Mouse (Mus musculus): ENCODE results near the gene Rpap1. TPM values are rescaled to one million over a fixed set of nuclear protein-coding genes. Genes with fewer than 3 reads are reported as not detected.

The Rpap1 gene
- 28.2 and 31.3 TPM in 2 replicates for polyA plus RNA-seq (2015; fragmentation: Nextera tagmentation; extraction: Ambion mirVana)

DNA sequence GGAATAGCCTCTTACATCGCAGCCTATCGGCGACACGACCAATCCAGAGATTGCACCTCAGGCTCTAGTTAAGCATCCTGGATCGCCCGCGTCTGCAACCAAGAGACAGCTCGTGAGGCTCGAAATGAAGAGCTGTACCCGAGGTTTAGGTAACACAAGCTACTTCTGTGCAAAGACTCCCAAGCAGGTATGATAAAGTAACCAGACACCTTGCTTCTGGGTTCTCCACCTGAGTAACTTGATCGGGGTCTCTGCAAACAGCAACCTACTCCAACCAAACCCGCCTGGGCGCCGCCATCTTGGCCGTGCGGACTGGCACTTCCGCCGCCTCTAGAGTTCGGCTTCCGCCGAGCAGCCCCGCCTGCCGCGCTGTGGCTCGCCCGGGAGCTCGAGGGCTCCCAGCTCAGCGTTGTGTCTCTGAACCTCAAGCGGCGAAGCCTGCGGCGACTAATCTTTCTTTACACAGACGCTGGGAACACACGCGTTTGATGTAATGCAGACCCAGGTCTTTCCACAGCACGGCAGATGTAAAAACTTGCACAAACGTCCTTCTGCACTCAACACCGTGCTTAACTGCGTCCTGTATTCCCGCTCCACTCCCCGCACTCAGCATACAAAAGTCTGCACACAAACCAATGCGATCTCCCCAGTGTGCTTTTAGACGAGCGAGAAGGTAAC is at the start of gene Rpap1:
Gene Rpap1 (minus strand): TSS at position 332 of the 678 bp plus-strand sequence.
- Histone ChIP-seq H3K9ac (ENCODE audit: low read length) (peak within 1 kb of the TSS; percentile 71), H3K4me3 (ENCODE audit: low read length) (peak within 1 kb of the TSS; percentile 74), H3K36me3 (ENCODE audit: control insufficient read depth, insufficient read depth, low read length) (peaks cover 2% of the 10 kb centered on the region; the same call in 1 of the 2 replicates), H3K4me1 (replicated peaks; ENCODE audit: control insufficient read depth, insufficient read depth, low read length) (0 out of 2 replicates have a peak, but pooled peaks cover 4% of the 10 kb centered on the region), H3K27ac (ENCODE audit: low read length) (peak within 1 kb of the TSS; percentile 53), H3K4me2 (ENCODE audit: low read depth, low read length) (peak within 1 kb of the TSS; percentile 63), H3K9me3 (ENCODE audit: control insufficient read depth, low read length) (no peaks in the 10 kb centered on the region), H3K27me3 (ENCODE audit: control insufficient read depth, insufficient read depth, low read depth, low read length) (no peaks in the 10 kb centered on the region)
- peak; percentile 98 for ATAC-seq (ENCODE audit: low read depth)
- WGBS, result under 1% methylated on average over 44 of the region's 44 CpGs

DNA sequence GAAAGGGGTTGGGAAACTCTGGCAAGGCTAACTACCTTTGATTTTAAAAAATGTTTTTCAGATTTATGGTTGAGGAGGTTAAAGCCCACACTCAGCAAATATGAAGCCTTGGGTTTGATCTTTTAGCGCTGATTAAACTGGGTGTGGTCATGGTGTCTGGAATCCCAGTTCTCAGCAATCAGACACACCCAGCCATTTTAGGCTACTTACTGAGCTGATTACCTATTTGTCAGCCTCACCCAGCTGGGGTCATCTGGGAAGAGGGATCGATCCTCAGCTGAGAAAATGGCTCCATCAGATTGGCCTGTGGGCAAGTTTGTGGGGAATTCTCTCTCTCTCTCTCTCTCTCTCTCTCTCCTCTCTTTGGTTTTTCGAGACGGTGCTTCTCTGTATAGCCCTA is 46.9 kb upstream of the Rpap1 start:
- 87% methylated on average over 4 of the region's 4 CpGs for WGBS
- H3K4me2 ChIP-seq (ENCODE audit: low read depth, low read length), result no peak overlapping the region
- no peak overlapping the region for H3K4me3 ChIP-seq (ENCODE audit: low read length)
- no peak overlapping the region for H3K27ac ChIP-seq (ENCODE audit: low read length)
- no peaks in the 10 kb centered on the region for H3K36me3 ChIP-seq (ENCODE audit: control insufficient read depth, insufficient read depth, low read length)
- H3K27me3 ChIP-seq (ENCODE audit: control insufficient read depth, insufficient read depth, low read depth, low read length), result no peaks in the 10 kb centered on the region
- H3K9ac ChIP-seq (ENCODE audit: low read length), result no peak overlapping the region
- no peak for ATAC-seq (ENCODE audit: low read depth)
- H3K4me1 ChIP-seq (replicated peaks; ENCODE audit: control insufficient read depth, insufficient read depth, low read length), result no peaks in the 10 kb centered on the region
- H3K9me3 ChIP-seq (ENCODE audit: control insufficient read depth, low read length), result no peaks in the 10 kb centered on the region

DNA sequence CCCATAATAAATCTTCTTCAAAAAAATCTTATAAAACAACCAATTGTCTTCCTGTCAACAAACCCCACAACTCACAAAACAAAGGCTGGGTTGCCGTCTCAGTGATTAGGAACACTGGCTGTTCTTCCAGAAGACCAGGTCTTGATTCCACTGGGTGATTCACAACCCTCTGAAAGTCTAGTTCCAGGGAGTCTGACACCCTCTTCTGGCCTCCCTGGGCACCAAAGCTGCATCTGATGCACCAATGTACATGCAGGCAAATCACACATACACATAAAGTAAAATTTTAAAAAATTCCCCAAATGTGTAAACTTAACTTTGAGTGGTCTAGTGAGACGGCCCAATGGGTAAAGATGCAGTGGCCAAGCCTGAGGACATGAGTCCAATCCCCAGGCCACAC is 43.2 kb upstream of the Rpap1 start:
- ATAC-seq (ENCODE audit: low read depth), result no peak
- Histone ChIP-seq H3K36me3 (ENCODE audit: control insufficient read depth, insufficient read depth, low read length) (no peaks in the 10 kb centered on the region), H3K4me1 (replicated peaks; ENCODE audit: control insufficient read depth, insufficient read depth, low read length) (no peaks in the 10 kb centered on the region), H3K27ac (ENCODE audit: low read length) (no peak overlapping the region), H3K9ac (ENCODE audit: low read length) (no peak overlapping the region), H3K4me2 (ENCODE audit: low read depth, low read length) (no peak overlapping the region), H3K4me3 (ENCODE audit: low read length) (no peak overlapping the region), H3K27me3 (ENCODE audit: control insufficient read depth, insufficient read depth, low read depth, low read length) (no peaks in the 10 kb centered on the region), H3K9me3 (ENCODE audit: control insufficient read depth, low read length) (no peaks in the 10 kb centered on the region)
- 63% methylated on average over 2 of the region's 2 CpGs for WGBS

DNA sequence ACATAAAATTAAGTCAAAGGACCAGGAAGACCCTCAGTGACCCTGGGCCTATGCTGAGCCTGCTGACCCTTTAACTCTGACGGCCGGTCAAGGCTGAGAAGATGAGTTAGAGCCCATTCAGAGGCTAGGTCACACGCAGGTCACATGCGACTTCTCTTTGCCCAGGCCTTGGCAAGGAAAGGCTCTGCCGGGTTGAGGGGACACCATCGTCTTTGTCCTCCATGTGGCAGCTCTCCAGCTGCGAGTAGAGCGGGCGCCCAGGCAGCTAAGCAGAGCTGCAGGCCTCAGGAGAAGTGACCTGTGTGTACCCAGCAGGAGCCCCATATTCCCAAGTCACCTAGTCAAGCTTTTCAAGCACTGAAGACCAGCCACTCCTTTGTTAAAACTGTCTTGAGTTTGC is 33.8 kb upstream of the Rpap1 start:
- WGBS, result 80% methylated on average over 9 of the region's 9 CpGs

DNA sequence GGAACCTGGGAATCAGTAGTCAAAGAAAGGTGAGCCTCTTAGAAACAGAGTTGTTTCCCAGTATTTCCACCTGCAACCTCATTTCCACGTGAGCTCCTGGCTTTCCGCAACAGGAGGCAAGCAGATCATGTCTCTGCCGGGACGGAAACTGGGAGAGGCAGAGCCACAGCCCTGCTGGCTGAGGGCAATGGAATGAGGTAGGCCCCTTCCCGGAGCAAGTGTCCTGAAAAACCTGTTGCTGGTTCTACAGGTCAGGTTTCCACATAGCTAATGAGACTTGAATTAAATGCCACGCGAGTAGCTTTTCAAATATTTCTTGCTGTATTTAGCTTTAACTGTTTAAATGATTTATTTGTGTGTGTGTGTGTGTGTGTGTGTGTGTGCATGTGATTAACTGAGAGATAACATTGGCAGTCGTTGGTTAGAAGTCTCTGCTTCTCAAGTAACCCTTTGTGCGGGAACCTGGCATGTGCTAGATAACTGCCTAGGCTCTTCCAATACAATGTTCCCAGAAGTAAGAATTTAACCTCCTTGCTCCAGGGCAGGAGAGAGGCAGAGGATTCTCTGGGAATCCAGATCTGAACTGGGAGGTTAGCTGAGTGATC is 31.4 kb upstream of the Rpap1 start:
- peak; percentile 70 for ATAC-seq (ENCODE audit: low read depth)

More for the DNA sequence above, 33.8 kb upstream of the Rpap1 start:
- H3K9ac ChIP-seq (ENCODE audit: low read length), result no peak overlapping the region
- ATAC-seq (ENCODE audit: low read depth), result no peak
- H3K4me2 ChIP-seq (ENCODE audit: low read depth, low read length), result no peak overlapping the region
- no peaks in the 10 kb centered on the region for H3K27me3 ChIP-seq (ENCODE audit: control insufficient read depth, insufficient read depth, low read depth, low read length)
- no peak overlapping the region for H3K4me3 ChIP-seq (ENCODE audit: low read length)
- H3K9me3 ChIP-seq (ENCODE audit: control insufficient read depth, low read length), result no peaks in the 10 kb centered on the region
- 0 out of 2 replicates have a peak, but pooled peaks cover 2% of the 10 kb centered on the region for H3K4me1 ChIP-seq (replicated peaks; ENCODE audit: control insufficient read depth, insufficient read depth, low read length)
- H3K27ac ChIP-seq (ENCODE audit: low read length), result no peak overlapping the region
- H3K36me3 ChIP-seq (ENCODE audit: control insufficient read depth, insufficient read depth, low read length), result peaks cover 1% of the 10 kb centered on the region; the same call in 1 of the 2 replicates

DNA sequence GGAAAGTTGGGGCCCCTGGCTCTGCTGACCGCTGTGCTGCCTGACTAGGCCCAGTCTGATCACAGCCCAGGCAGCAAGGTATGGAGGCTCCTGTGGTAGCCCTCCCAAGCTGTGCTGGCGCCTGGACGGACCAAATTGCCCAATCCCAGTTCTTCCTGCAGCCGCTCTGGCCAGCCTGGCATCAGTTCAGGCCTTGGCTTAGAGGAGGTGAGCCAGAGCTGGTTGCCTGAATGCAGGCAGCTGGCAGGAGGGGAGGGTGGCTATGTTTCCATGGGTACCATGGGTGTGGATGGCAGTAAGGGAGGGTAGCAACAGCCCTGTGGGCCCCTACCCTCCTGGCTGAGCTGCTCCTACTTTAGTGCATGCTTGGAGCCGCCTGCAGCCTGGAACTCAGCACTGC is 29.7 kb upstream of the Rpap1 start:
- Histone ChIP-seq H3K9me3 (ENCODE audit: control insufficient read depth, low read length) (no peaks in the 10 kb centered on the region), H3K9ac (ENCODE audit: low read length) (no peak overlapping the region), H3K27ac (ENCODE audit: low read length) (no peak overlapping the region), H3K4me3 (ENCODE audit: low read length) (no peak overlapping the region), H3K36me3 (ENCODE audit: control insufficient read depth, insufficient read depth, low read length) (peaks cover 2% of the 10 kb centered on the region), H3K27me3 (ENCODE audit: control insufficient read depth, insufficient read depth, low read depth, low read length) (no peaks in the 10 kb centered on the region), H3K4me2 (ENCODE audit: low read depth, low read length) (no peak overlapping the region), H3K4me1 (replicated peaks; ENCODE audit: control insufficient read depth, insufficient read depth, low read length) (0 out of 2 replicates have a peak, but pooled peaks cover 2% of the 10 kb centered on the region)
- whole genome bisulfite sequencing, result 78% methylated on average over 5 of the region's 5 CpGs
- no peak for ATAC-seq (ENCODE audit: low read depth)

More for the DNA sequence above, 31.4 kb upstream of the Rpap1 start:
- H3K4me1 ChIP-seq (replicated peaks; ENCODE audit: control insufficient read depth, insufficient read depth, low read length), result 0 out of 2 replicates have a peak, but pooled peaks cover 2% of the 10 kb centered on the region
- H3K4me3 ChIP-seq (ENCODE audit: low read length), result no peak overlapping the region
- H3K27me3 ChIP-seq (ENCODE audit: control insufficient read depth, insufficient read depth, low read depth, low read length), result no peaks in the 10 kb centered on the region
- peak overlapping the region; percentile 58 for H3K27ac ChIP-seq (ENCODE audit: low read length)
- H3K9me3 ChIP-seq (ENCODE audit: control insufficient read depth, low read length), result no peaks in the 10 kb centered on the region
- no peak overlapping the region for H3K9ac ChIP-seq (ENCODE audit: low read length)
- peaks cover 2% of the 10 kb centered on the region for H3K36me3 ChIP-seq (ENCODE audit: control insufficient read depth, insufficient read depth, low read length)
- WGBS, result 39% methylated on average over 9 of the region's 9 CpGs
- H3K4me2 ChIP-seq (ENCODE audit: low read depth, low read length), result no peak overlapping the region

DNA sequence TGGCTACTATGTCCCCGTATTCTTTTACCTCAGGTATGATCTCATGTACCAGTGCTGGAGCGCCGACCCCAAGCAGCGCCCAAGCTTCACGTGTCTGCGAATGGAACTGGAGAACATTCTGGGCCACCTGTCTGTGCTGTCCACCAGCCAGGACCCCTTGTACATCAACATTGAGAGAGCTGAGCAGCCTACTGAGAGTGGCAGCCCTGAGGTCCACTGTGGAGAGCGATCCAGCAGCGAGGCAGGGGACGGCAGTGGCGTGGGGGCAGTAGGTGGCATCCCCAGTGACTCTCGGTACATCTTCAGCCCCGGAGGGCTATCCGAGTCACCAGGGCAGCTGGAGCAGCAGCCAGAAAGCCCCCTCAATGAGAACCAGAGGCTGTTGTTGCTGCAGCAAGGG is 29.3 kb upstream of the Rpap1 start:
- Histone ChIP-seq H3K4me3 (ENCODE audit: low read length) (no peak overlapping the region), H3K4me2 (ENCODE audit: low read depth, low read length) (no peak overlapping the region), H3K9me3 (ENCODE audit: control insufficient read depth, low read length) (no peaks in the 10 kb centered on the region), H3K4me1 (replicated peaks; ENCODE audit: control insufficient read depth, insufficient read depth, low read length) (0 out of 2 replicates have a peak, but pooled peaks cover 2% of the 10 kb centered on the region), H3K27me3 (ENCODE audit: control insufficient read depth, insufficient read depth, low read depth, low read length) (no peaks in the 10 kb centered on the region), H3K36me3 (ENCODE audit: control insufficient read depth, insufficient read depth, low read length) (peaks cover 2% of the 10 kb centered on the region), H3K9ac (ENCODE audit: low read length) (no peak overlapping the region), H3K27ac (ENCODE audit: low read length) (no peak overlapping the region)
- no peak for ATAC-seq (ENCODE audit: low read depth)
- 94% methylated on average over 13 of the region's 13 CpGs for WGBS

DNA sequence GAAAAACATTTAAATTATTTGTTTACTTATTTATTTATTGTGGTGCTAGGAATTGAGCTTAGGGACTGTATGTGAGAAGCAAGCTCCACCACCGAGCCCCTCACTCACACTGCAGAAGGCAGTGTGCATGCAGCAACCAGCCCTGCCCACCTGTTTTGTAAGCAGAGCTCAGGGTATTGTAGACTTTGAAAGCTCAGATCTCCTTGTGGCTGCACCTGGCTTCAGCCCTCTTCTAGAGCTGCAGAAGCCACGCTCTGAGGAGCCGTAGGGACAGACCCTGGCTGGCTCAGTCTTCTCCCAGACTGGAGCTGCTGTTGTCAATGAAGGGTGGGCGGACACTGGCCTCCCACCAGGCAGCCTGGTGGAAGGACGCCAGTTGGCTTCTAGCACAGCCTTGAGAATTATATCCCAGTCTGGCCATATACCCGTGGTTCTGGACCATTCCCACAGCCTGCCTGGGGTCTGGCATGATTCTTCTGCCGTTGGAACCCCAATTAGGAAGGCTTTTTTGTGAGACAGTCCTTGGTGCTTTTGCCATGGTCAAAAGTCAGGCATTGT is 27.1 kb upstream of the Rpap1 start:
- 60% methylated on average over 7 of the region's 7 CpGs for WGBS
- peak; percentile 68 for ATAC-seq (ENCODE audit: low read depth)
- Histone ChIP-seq H3K9me3 (ENCODE audit: control insufficient read depth, low read length) (no peaks in the 10 kb centered on the region), H3K9ac (ENCODE audit: low read length) (no peak overlapping the region), H3K4me1 (replicated peaks; ENCODE audit: control insufficient read depth, insufficient read depth, low read length) (0 out of 2 replicates have a peak, but pooled peaks cover 2% of the 10 kb centered on the region), H3K4me2 (ENCODE audit: low read depth, low read length) (no peak overlapping the region), H3K27ac (ENCODE audit: low read length) (peak overlapping the region; percentile 23; the same call in 1 of the 2 replicates), H3K27me3 (ENCODE audit: control insufficient read depth, insufficient read depth, low read depth, low read length) (no peaks in the 10 kb centered on the region), H3K36me3 (ENCODE audit: control insufficient read depth, insufficient read depth, low read length) (peaks cover 4% of the 10 kb centered on the region), H3K4me3 (ENCODE audit: low read length) (no peak overlapping the region)

DNA sequence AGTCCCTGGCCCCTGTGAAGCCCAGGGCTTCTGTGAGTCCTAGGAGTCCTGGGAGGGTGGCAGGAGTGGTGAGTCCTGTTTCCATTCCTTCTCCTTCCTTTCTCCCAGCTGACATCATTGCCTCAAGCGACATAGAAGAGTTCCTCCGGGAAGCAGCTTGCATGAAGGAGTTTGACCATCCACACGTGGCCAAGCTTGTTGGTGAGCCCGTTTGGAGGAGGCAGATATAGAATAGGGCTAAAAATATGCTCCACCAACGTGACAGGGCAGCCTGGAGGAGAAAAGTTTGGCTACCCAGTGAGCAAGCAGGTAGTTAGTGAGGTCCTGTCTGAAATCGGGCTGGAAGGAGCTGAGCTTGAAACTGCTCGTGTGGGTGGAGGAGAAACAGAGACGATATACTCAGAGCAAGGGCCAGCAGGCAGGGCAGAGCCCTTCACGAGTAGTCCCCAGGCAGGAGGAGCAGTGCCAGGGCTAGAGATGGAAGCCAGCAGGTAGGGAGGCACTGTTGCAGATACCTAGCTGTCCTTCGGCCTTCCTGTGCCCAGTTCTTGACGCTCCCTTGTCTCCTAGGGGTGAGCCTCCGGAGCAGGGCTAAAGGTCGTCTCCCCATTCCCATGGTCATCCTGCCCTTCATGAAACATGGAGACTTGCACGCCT is 24.3 kb upstream of the Rpap1 start:
- WGBS, result 81% methylated on average over 14 of the region's 14 CpGs
- no peak for ATAC-seq (ENCODE audit: low read depth)
- Histone ChIP-seq H3K4me2 (ENCODE audit: low read depth, low read length) (no peak overlapping the region), H3K9ac (ENCODE audit: low read length) (no peak overlapping the region), H3K36me3 (ENCODE audit: control insufficient read depth, insufficient read depth, low read length) (peaks cover 9% of the 10 kb centered on the region), H3K4me1 (replicated peaks; ENCODE audit: control insufficient read depth, insufficient read depth, low read length) (peaks cover 5% of the 10 kb centered on the region), H3K9me3 (ENCODE audit: control insufficient read depth, low read length) (no peaks in the 10 kb centered on the region), H3K4me3 (ENCODE audit: low read length) (no peak overlapping the region), H3K27me3 (ENCODE audit: control insufficient read depth, insufficient read depth, low read depth, low read length) (no peaks in the 10 kb centered on the region), H3K27ac (ENCODE audit: low read length) (no peak overlapping the region)
